Mouse (Mus musculus): ENCODE measurements around the gene Rasa2. TPM values are rescaled to one million over a fixed set of nuclear protein-coding genes. Genes with fewer than 3 reads are reported as not detected.
"Not testable (repeated sequence)": the region's sequence is repeated elsewhere in the genome, so short reads cannot be mapped to it uniquely, and the experiment has no call there.

Rasa2 gene
- polyA plus RNA-seq, 1 experiment = 1.5 TPM

DNA sequence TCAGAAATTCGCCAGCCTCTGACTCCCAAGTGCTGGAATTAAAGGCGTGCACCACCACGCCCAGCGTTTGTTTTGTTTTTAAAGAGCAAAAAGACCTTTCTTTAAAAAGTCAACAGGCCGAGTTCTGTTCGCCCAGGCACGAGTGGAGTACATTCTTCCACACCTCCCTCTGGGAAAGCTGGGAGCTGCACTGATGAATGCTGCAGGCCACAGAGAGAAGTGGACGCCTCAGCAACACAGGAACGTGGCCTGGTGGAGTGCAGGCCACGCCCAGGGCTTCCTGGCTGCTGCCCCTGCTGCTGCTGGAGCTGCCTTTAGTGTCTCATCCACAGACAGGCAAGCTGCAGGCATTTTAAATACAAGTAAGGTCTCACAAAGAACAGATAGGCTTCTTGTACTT lies 92.5 kb downstream of the Rasa2 start:
- no peaks in the 10 kb centered on the region for H3K79me3 ChIP-seq (ENCODE audit: low read depth)
- no peak overlapping the region for H3ac ChIP-seq (ENCODE audit: control insufficient read depth, insufficient read length, low read depth)
- peaks cover 15% of the 10 kb centered on the region for H3K36me3 ChIP-seq (ENCODE audit: control insufficient read depth, insufficient read depth)
- H3K79me2 ChIP-seq (ENCODE audit: control insufficient read depth, insufficient read depth) = no peaks in the 10 kb centered on the region
- no peak for TF ChIP-seq MAX (IDR thresholded peaks at IDR 0.05)
- TF ChIP-seq USF1 (IDR thresholded peaks at IDR 0.05; ENCODE audit: low read depth) = no peak
- no peak for TF ChIP-seq MYOD1 (IDR thresholded peaks at IDR 0.05; ENCODE audit: control insufficient read depth, insufficient read length, low read depth)
- no peak for TF ChIP-seq CTCF (IDR thresholded peaks at IDR 0.05; ENCODE audit: control insufficient read depth, insufficient read depth, insufficient read length)
- no peak for TF ChIP-seq MYOG (IDR thresholded peaks at IDR 0.05; ENCODE audit: control insufficient read depth, extremely low read depth, insufficient read length)
- TF ChIP-seq CEBPB (IDR thresholded peaks at IDR 0.05; ENCODE audit: low read depth) = no peak
- TF ChIP-seq FOSL1 (IDR thresholded peaks at IDR 0.05; ENCODE audit: insufficient read depth, low read length, poor library complexity, severe bottlenecking) = no peak
- no peak overlapping the region for H3K4me3 ChIP-seq (ENCODE audit: insufficient read depth, poor library complexity, severe bottlenecking)
- no peaks in the 10 kb centered on the region for H3K27me3 ChIP-seq (ENCODE audit: control insufficient read depth, insufficient read depth, insufficient read length)

DNA sequence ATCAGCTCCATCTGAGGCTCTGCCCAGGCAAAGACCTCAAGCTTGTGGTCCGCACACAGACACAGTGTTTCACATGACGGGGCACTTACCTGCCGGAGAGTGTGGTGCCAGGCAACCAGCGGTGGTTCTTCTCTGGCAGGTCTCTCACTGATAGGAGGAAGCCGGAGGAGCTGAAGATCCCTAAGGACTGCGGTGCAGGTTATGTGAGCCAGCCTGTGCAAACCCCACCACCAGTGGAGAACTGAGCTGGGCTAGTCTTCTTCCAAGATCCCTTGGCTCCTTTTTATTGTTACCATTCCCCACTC lies 93.8 kb downstream of the Rasa2 start:
- H3K79me3 ChIP-seq (ENCODE audit: low read depth) = no peaks in the 10 kb centered on the region
- no peaks in the 10 kb centered on the region for H3K79me2 ChIP-seq (ENCODE audit: control insufficient read depth, insufficient read depth)
- no peak overlapping the region for H3K4me3 ChIP-seq (ENCODE audit: insufficient read depth, poor library complexity, severe bottlenecking)
- H3K36me3 ChIP-seq (ENCODE audit: control insufficient read depth, insufficient read depth) = peaks cover 12% of the 10 kb centered on the region
- no peak overlapping the region for H3ac ChIP-seq (ENCODE audit: control insufficient read depth, insufficient read length, low read depth)
- TF ChIP-seq MYOG (IDR thresholded peaks at IDR 0.05; ENCODE audit: control insufficient read depth, extremely low read depth, insufficient read length) (no peak), USF1 (IDR thresholded peaks at IDR 0.05; ENCODE audit: low read depth) (no peak), CEBPB (IDR thresholded peaks at IDR 0.05; ENCODE audit: low read depth) (no peak), MAX (IDR thresholded peaks at IDR 0.05) (no peak), FOSL1 (IDR thresholded peaks at IDR 0.05; ENCODE audit: insufficient read depth, low read length, poor library complexity, severe bottlenecking) (no peak), MYOD1 (IDR thresholded peaks at IDR 0.05; ENCODE audit: control insufficient read depth, insufficient read length, low read depth) (no peak), CTCF (IDR thresholded peaks at IDR 0.05; ENCODE audit: control insufficient read depth, insufficient read depth, insufficient read length) (no peak)
- H3K27me3 ChIP-seq (ENCODE audit: control insufficient read depth, insufficient read depth, insufficient read length) = no peaks in the 10 kb centered on the region

DNA sequence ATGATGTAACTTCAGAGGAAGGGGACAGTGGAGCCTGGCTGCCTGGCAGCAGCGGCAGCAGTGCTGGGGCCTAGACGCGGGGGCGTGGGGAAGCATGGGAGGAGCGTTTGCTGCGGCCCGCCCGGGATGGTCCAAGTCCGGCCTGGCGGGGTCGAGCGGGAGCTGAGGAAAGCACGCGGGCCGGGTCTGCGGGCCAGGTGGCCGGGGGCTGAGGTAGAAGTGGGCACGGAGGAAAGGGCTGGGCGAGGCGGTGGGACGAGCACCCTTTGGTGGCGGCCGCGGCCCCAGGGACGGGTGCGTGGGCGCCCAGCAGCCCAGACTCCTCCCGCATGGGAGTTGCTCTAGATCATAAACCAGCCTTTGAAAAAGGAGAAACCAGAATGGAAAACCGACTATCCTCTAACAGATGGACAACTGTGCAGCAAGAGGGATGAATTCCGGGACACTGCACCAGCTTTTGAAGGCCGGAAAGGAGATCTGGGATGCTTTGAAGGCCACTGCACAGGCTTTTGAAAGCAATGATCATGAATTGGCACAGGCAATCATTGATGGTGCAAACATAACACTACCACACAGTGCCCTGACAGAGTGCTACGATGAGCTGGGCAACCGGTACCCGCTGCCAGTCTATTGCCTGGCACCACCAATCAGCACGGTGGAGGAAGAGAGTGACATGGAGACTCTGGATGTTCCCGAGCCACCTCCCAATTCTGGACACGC lies 94.4 kb downstream of the Rasa2 start:
- H3K79me2 ChIP-seq (ENCODE audit: control insufficient read depth, insufficient read depth) = no peaks in the 10 kb centered on the region
- H3K36me3 ChIP-seq (ENCODE audit: control insufficient read depth, insufficient read depth) = peaks cover 10% of the 10 kb centered on the region
- no peaks in the 10 kb centered on the region for H3K27me3 ChIP-seq (ENCODE audit: control insufficient read depth, insufficient read depth, insufficient read length)
- no peaks in the 10 kb centered on the region for H3K79me3 ChIP-seq (ENCODE audit: low read depth)
- peak overlapping the region; percentile 38 for H3ac ChIP-seq (ENCODE audit: control insufficient read depth, insufficient read length, low read depth)
- TF ChIP-seq USF1 (IDR thresholded peaks at IDR 0.05; ENCODE audit: low read depth) (no peak), CEBPB (IDR thresholded peaks at IDR 0.05; ENCODE audit: low read depth) (no peak), MAX (IDR thresholded peaks at IDR 0.05) (no peak), MYOD1 (IDR thresholded peaks at IDR 0.05; ENCODE audit: control insufficient read depth, insufficient read length, low read depth) (no peak), CTCF (IDR thresholded peaks at IDR 0.05; ENCODE audit: control insufficient read depth, insufficient read depth, insufficient read length) (no peak), MYOG (IDR thresholded peaks at IDR 0.05; ENCODE audit: control insufficient read depth, extremely low read depth, insufficient read length) (no peak), FOSL1 (IDR thresholded peaks at IDR 0.05; ENCODE audit: insufficient read depth, low read length, poor library complexity, severe bottlenecking) (no peak)
- no peak overlapping the region for H3K4me3 ChIP-seq (ENCODE audit: insufficient read depth, poor library complexity, severe bottlenecking)

DNA sequence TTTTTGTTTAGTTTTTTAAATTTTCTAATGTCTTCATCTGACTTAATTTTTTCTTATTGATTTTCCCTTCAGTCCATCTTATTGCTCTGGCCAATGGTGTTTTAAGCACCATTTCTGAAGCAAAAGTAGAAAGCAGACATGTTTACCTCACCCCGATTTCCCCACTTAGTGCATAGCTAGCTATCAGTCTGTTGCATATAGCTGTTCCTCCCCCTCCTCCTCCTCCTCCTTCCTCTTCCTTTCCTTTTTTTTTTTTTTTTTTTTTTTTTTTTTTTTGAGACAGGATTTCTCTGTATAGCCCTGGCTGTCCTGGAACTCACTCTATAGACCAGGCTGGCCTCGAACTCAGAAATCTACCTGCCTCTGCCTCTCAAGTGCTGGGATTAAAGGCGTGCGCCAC lies 95.3 kb downstream of the Rasa2 start:
- H3ac ChIP-seq (ENCODE audit: control insufficient read depth, insufficient read length, low read depth); H3K4me3 ChIP-seq (ENCODE audit: insufficient read depth, poor library complexity, severe bottlenecking); H3K36me3 ChIP-seq (ENCODE audit: control insufficient read depth, insufficient read depth); H3K79me2 ChIP-seq (ENCODE audit: control insufficient read depth, insufficient read depth); H3K79me3 ChIP-seq (ENCODE audit: low read depth); H3K27me3 ChIP-seq (ENCODE audit: control insufficient read depth, insufficient read depth, insufficient read length): not testable (repeated sequence)

DNA sequence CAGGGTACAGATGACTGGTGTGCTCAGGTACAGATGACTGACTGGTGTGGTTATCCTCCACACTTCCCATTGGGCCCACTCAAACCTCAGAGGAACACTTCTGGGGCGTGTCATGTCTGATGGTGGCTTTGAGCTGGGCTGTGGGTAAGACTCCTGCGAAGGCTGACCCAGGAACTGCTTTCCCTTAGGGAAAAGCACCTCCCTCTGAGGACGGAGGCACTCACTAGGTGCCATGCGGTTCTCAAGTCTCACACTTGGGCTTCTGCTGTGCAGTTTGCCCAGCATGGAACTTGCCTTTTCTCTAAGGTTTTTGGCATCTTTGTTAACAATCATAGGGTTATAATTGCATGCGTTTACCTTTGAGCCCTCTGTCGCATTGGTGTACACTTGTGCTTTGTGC lies 96.0 kb downstream of the Rasa2 start:
- no peak overlapping the region for H3K4me3 ChIP-seq (ENCODE audit: insufficient read depth, poor library complexity, severe bottlenecking)
- TF ChIP-seq MYOG (IDR thresholded peaks at IDR 0.05; ENCODE audit: control insufficient read depth, extremely low read depth, insufficient read length) (no peak), USF1 (IDR thresholded peaks at IDR 0.05; ENCODE audit: low read depth) (no peak), MYOD1 (IDR thresholded peaks at IDR 0.05; ENCODE audit: control insufficient read depth, insufficient read length, low read depth) (no peak), FOSL1 (IDR thresholded peaks at IDR 0.05; ENCODE audit: insufficient read depth, low read length, poor library complexity, severe bottlenecking) (no peak), CTCF (IDR thresholded peaks at IDR 0.05; ENCODE audit: control insufficient read depth, insufficient read depth, insufficient read length) (no peak), MAX (IDR thresholded peaks at IDR 0.05) (no peak), CEBPB (IDR thresholded peaks at IDR 0.05; ENCODE audit: low read depth) (no peak)
- H3K36me3 ChIP-seq (ENCODE audit: control insufficient read depth, insufficient read depth) = peaks cover 3% of the 10 kb centered on the region
- H3ac ChIP-seq (ENCODE audit: control insufficient read depth, insufficient read length, low read depth) = no peak overlapping the region
- no peaks in the 10 kb centered on the region for H3K79me2 ChIP-seq (ENCODE audit: control insufficient read depth, insufficient read depth)
- H3K79me3 ChIP-seq (ENCODE audit: low read depth) = no peaks in the 10 kb centered on the region
- no peaks in the 10 kb centered on the region for H3K27me3 ChIP-seq (ENCODE audit: control insufficient read depth, insufficient read depth, insufficient read length)

DNA sequence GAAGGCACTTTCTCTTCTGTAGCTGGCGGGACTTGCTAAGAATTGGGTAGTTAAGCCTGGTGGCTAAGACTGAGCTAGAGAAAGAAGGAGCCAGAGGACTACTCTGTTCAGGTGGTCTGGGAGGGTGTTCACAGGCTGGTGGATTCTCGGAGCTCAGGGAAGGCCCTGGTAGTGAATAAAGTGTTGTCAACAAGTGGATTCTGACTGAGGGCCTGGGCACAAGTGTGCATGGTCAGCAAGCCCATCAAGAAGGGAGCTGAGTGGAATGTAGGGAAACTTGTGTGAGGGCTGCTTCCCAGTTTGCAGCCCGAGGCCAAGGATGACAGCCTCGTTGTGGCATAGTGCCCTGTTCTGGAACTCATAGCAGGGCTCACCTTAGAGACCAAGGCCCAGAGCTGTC lies 97.2 kb downstream of the Rasa2 start:
- H3K27me3 ChIP-seq (ENCODE audit: control insufficient read depth, insufficient read depth, insufficient read length) = no peaks in the 10 kb centered on the region
- H3K79me3 ChIP-seq (ENCODE audit: low read depth) = no peaks in the 10 kb centered on the region
- H3ac ChIP-seq (ENCODE audit: control insufficient read depth, insufficient read length, low read depth) = no peak overlapping the region
- no peaks in the 10 kb centered on the region for H3K79me2 ChIP-seq (ENCODE audit: control insufficient read depth, insufficient read depth)
- no peak overlapping the region for H3K4me3 ChIP-seq (ENCODE audit: insufficient read depth, poor library complexity, severe bottlenecking)
- no peak for TF ChIP-seq MYOG (IDR thresholded peaks at IDR 0.05; ENCODE audit: control insufficient read depth, extremely low read depth, insufficient read length)
- TF ChIP-seq CEBPB (IDR thresholded peaks at IDR 0.05; ENCODE audit: low read depth) = no peak
- TF ChIP-seq MAX (IDR thresholded peaks at IDR 0.05) = no peak
- TF ChIP-seq CTCF (IDR thresholded peaks at IDR 0.05; ENCODE audit: control insufficient read depth, insufficient read depth, insufficient read length) = no peak
- no peak for TF ChIP-seq USF1 (IDR thresholded peaks at IDR 0.05; ENCODE audit: low read depth)
- TF ChIP-seq FOSL1 (IDR thresholded peaks at IDR 0.05; ENCODE audit: insufficient read depth, low read length, poor library complexity, severe bottlenecking) = no peak
- no peak for TF ChIP-seq MYOD1 (IDR thresholded peaks at IDR 0.05; ENCODE audit: control insufficient read depth, insufficient read length, low read depth)
- no peaks in the 10 kb centered on the region for H3K36me3 ChIP-seq (ENCODE audit: control insufficient read depth, insufficient read depth)

All from C2C12 (cell line).